Mouse (Mus musculus) heart, adult 9 months (tissue): ENCODE data around the gene Cdh8.
A peak's percentile ranks its signal among the peaks of the same experiment; 100 is the strongest.

Source experiments
- DNase-seq, 2 experiments: peaks; one replicate each; pipeline ENCODE4 v3.0.0; 2022; ENCODE audit warnings: low spot score in 2 of 2

Gene Cdh8

DNA sequence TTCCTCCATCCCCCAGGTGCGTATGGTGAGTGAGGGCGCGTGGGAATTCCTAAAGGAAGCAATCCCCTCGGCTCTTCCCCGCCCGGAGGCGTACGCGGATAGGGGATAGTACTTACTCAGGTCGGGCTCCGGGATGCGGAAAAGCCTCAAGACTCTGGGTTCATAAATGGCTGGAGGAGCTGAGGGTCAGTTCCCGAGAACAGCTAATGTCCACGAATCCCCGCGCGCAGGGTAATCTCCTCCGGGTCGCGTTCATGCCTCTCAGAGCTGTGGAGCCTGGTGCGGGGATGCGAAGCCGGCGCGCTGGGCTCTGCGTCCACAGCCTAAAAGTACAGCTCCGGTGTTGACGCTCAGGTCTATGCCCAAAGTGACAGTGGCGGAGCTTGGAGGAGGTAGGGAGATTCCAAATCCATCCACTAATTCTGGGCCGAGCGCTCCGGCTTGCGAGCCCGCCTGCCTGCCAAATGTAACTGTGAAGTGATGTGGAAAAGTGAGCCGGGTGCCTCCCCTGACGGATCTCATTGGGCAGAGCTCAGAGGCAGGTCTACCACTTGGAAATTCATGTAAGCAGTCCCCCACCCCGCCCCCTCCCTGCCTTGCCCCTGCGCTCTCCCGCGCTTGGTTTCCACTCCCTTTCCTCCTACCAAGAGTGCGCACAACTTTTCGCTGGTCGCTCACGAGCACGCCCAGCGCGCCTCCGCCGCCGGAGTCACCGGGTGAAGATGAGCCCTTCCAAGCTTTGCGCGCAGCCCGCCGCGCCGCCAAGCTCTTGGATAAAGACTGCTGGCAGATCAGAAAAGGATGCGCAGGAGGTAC is at the start of gene Cdh8:
TSS of gene Cdh8 (minus strand) at position 506 of the 816 bp plus-strand sequence.
- no peak for DNase-seq

GRCm38 (mm10) chr8:99446506-99446905 is 30.2 kb upstream of the Cdh8 start:
- peak; percentile 65 to 66 for DNase-seq

DNA sequence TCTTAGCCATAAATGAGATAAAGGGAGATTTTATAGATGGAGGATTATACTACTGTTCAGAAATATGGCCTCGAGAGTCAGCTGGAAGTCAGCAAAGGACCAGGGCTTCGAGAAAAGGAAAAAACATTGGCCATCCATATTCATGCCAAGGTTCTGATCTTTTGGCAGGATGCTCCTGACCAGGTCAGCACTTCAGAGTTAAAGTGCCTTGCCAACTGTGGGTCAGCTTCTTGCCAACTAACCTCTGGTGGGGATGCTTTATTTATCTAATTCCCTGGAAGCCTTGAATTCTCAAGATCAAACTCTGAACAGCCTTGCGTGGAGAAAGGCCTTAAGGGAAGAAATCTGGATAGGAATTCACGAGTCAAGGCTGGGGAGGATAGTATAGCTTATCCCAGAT is 9.6 kb upstream of the Cdh8 start:
- DNase-seq = peak in 1 of 2 experiments; percentile 1

- DNase-seq = no peak
Observed at GRCm38 (mm10) chr8:99421516-99421915, 5.2 kb upstream of the Cdh8 start.

DNA sequence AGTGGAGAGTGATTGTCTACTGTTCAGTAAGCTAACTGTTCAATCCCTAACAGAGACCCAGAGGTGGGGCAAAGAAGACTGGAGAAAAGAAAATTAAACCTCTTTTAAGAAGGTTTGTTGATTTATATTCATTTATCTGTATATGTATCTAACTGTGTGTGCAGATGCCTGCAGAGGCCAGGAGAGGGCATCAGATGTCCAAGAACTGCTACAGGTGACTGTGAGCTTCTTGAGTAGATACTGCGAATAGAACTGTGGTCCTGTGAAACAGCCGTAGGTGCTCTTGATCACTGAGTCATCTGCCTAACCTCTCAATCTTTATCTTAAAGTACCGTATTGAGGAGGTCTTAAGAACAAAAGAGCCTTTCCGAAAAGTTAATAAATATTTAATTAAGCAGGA is 3.5 kb upstream of the Cdh8 start:
- no peak for DNase-seq

- no peak for DNase-seq
Observed at GRCm38 (mm10) chr8:99417456-99417855, 1.2 kb upstream of the Cdh8 start.

GRCm38 (mm10) chr8:99415076-99415965 is 950 bp downstream of the Cdh8 start:
- no peak for DNase-seq

- no peak for DNase-seq
Observed at GRCm38 (mm10) chr8:99414483-99414921, 1.8 kb downstream of the Cdh8 start.

DNA sequence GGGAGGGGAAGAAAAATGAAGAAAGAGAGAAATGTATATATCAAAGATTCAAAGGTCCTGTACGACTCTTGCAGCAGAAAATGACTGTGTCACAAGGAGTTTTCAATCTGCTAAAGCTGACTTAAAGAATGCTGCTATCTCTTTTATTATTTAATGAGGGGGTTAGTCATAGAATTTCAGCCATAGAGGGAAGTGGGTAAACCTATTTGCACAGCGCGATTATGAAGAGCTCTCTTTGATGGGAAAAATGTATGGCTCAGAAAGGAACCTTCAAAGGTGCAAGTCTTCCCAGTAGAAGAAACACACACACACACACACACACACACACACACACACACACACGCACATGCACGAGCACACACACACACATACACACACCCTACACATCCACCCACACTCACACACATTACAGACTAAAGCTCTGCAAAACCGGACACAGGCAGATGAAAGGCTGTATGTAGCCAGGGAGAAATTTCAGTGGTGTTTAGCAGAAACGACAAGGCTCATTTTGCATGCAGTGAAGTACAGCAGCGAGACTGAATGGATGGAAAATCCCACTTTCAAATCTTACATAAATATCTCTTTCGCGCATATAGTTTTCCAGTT is 2.3 kb downstream of the Cdh8 start:
- DNase-seq = no peak

GRCm38 (mm10) chr8:99393908-99394307 is 22.4 kb downstream of the Cdh8 start:
- DNase-seq = no peak

DNA sequence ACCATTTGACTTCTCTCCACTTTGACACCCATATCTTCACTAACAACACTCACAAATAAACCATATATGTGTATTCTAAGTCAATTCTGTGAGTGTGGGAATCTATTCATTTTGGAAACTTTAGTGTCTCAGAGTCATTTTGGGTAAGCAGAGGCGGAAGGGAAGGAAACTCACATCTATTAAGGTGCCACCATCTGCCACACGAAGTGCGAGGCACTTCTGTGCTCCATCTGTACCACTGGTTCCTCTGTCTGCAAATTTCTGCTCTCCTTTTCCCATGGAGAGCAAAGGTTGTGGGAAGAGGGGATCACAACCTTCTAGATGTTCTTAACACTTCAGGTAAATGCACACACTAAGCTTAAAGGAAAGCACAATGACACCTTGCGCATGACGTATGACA is 46.2 kb downstream of the Cdh8 start:
- DNase-seq = no peak

DNA sequence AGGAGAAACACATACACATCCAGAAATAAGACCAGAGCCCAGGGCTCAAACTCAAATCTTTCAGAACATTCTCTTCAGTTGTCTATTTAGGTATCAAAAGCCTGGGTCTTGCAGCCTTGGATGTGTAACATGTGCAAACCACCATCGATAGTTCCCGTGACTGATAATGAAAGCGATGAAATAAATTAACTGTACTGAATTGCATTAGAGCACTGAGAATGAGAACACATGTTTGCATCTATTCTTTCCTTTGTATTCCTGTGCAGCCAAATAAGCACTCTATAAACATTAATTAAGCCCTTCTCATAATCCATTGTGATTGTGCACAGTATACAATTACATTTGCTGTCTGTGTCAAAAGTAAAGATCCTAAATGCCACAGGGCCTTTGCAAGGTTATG is 47.1 kb downstream of the Cdh8 start:
- DNase-seq = no peak

DNA sequence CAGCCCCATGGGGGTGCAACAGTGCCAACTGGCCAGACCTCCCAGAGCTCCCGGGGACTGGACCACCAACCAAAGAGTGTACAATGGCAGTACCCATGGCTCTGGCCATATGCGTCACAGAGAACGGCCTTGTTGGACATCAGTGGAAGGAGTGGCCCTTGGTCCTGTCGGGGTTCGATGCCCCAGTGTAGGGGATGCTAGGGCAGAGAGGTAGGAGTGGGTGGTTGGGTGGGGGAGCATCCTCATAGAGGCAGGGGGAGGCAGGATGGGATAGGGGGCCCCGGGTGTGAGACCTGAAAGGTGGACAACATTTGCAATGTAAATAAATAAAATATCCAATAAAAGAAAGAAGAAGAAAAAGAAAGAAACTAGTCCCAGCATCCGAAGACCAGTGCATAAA is 47.8 kb downstream of the Cdh8 start:
- no peak for DNase-seq

GRCm38 (mm10) chr8:99353923-99354322 is 62.3 kb downstream of the Cdh8 start:
- DNase-seq = no peak

GRCm38 (mm10) chr8:99353221-99353620 is 63.0 kb downstream of the Cdh8 start:
- no peak for DNase-seq

GRCm38 (mm10) chr8:99349456-99349855 is 66.8 kb downstream of the Cdh8 start:
- no peak for DNase-seq

GRCm38 (mm10) chr8:99348618-99349017 is 67.7 kb downstream of the Cdh8 start:
- no peak for DNase-seq

GRCm38 (mm10) chr8:99339310-99339709 is 77.0 kb downstream of the Cdh8 start:
- no peak for DNase-seq

GRCm38 (mm10) chr8:99327559-99327958 is 88.7 kb downstream of the Cdh8 start:
- DNase-seq = no peak

- no peak for DNase-seq
Observed at GRCm38 (mm10) chr8:99314561-99314960, 101.7 kb downstream of the Cdh8 start.

GRCm38 (mm10) chr8:99304184-99304583 is 112.1 kb downstream of the Cdh8 start:
- DNase-seq = no peak

- no peak for DNase-seq
Observed at GRCm38 (mm10) chr8:99290201-99290600, 126.1 kb downstream of the Cdh8 start.
